Mouse (Mus musculus): ENCODE data around the gene Clic6. TPM values are rescaled to one million over a fixed set of nuclear protein-coding genes. Genes with fewer than 3 reads are reported as not detected.

Gene Clic6
- total and polyA plus RNA-seq, 3 experiments, result 0.24 to 1.2 TPM; not detected in 1

DNA sequence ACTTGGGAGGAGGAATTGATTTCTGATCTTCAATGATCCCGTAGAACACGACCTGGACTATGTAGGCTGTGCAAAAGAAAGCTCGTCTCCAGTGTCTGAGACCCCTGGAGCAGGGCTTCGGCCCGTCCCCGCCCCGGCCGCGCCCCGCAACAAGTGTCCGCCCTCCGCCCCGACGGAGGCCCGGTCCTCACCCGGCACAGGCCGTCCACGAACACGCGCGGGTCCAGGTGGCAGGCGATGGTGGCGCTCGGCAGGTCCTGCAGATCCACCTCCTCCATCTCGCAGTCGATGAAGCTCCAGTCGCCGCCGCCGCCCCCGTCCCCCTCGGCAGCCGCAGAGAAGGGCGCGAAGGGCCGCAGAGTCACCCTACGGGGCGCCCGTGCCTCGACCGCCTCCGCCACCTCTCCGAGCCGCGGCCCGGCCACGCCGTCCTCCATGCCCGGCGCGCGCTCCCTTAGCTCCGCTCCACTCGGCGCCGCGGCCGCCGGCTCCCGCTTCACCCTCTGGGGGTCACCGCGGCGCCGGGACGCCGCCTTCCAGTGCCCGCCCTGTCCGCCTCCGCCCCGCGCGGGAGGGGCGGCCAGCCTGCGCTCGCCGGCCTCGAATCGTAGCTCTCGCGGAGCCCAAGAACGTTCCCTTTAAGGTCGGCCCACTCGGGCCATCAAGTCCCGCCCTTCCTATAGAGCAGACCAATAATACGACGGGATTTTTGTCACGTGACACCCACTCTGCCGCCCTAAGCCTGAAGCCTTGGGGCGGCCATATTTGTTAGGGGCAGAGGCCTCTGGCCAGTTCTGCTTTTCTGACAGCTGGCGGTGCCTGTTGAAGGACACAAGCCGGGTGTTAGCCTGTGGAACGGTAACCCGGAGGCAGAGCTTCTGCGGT is 19.7 kb upstream of the Clic6 start (continued):
- TF ChIP-seq MAFK (IDR thresholded peaks at IDR 0.05; ENCODE audit: insufficient replicate concordance, low read length), result no peak
- peak; percentile 94 for TF ChIP-seq ELF1 (IDR thresholded peaks at IDR 0.05; ENCODE audit: low read depth, low read length)
- TF ChIP-seq MAZ (IDR thresholded peaks at IDR 0.05; ENCODE audit: low read depth, low read length), result peak; percentile 100
- TF ChIP-seq UBTF (IDR thresholded peaks at IDR 0.05; ENCODE audit: low read depth, low read length), result no peak; the same call in none of the 2 replicates
- TF ChIP-seq IRF4 (IDR thresholded peaks at IDR 0.05; ENCODE audit: low read depth, low read length), result peak; percentile 66; the same call in 1 of the 2 replicates
- TF ChIP-seq MYC (IDR thresholded peaks at IDR 0.05; ENCODE audit: low read depth, low read length), result no peak
- TF ChIP-seq CHD1 (IDR thresholded peaks at IDR 0.05; ENCODE audit: low read depth, low read length), result no peak
- peak; percentile 88; the same call in 1 of the 2 replicates for TF ChIP-seq MAX (IDR thresholded peaks at IDR 0.05; ENCODE audit: low read length)
- peak; percentile 43; the same call in 1 of the 2 replicates for TF ChIP-seq BHLHE40 (IDR thresholded peaks at IDR 0.05; ENCODE audit: low read depth, low read length)
- TF ChIP-seq ETS1 (conservative IDR thresholded peaks at IDR 0.05; ENCODE audit: low read depth, low read length), result 0 out of 2 replicates have a peak, but pooled peaks have one; percentile 4
- peak; percentile 75 for TF ChIP-seq NRF1 (IDR thresholded peaks at IDR 0.05; ENCODE audit: low read depth, low read length)

- dilution Hi-C loops (cut with MboI; ENCODE audit: extremely low pct_ligation_motif_present, extremely low pct_unique_long_range_greater_than_20kb, low sequenced_read_pairs), result no loop called here
- Histone ChIP-seq H3K27me3 (replicated peaks) (no peaks in the 10 kb centered on the region), H3K4me2 (ENCODE audit: insufficient read depth, low read depth, poor library complexity, severe bottlenecking) (no peak overlapping the region), H3K4me1 (ENCODE audit: control insufficient read depth in 1 of 2, insufficient read depth in 2 of 2) (peaks cover 3 to 20% of the 10 kb centered on the region in 2 experiments; a peak in 3 of 4 replicates), H3K27ac (ENCODE audit: insufficient read depth, low read depth) (no peak overlapping the region), H3K79me2 (replicated peaks; ENCODE audit: control insufficient read depth, extremely low read depth, insufficient read depth, poor library complexity, severe bottlenecking) (no peaks in the 10 kb centered on the region), H3K36me3 (replicated peaks in 1 of 2; ENCODE audit: control insufficient read depth in 1 of 2, insufficient read depth in 1 of 2, low read length in 1 of 2) (peaks cover 0 to 10% of the 10 kb centered on the region in 2 experiments), H3K4me3 (replicated peaks in 1 of 3; ENCODE audit: low read depth in 2 of 3, low read length in 2 of 3, poor library complexity in 1 of 3) (no peak overlapping the region), H3K9ac (ENCODE audit: insufficient read depth, low read depth) (no peak overlapping the region), H3K9me3 (replicated peaks; ENCODE audit: low read length) (no peaks in the 10 kb centered on the region)
- in situ Hi-C loops (cut with MboI; ENCODE audit: low pct_ligation_motif_present, low pct_unique_long_range_greater_than_20kb, low sequenced_read_pairs), result no loop called here
- no peak for TF ChIP-seq RAD21 (IDR thresholded peaks at IDR 0.05; ENCODE audit: low read depth, low read length)
- peak in 1 of 2 experiments; percentile 36; a peak in 2 of 4 replicates for TF ChIP-seq CTCF (conservative IDR thresholded peaks at IDR 0.05 in 1 of 2, IDR thresholded peaks at IDR 0.05 in 1 of 2; ENCODE audit: low read depth in 2 of 2, low read length in 2 of 2)
- no peak for TF ChIP-seq POLR2A (IDR thresholded peaks at IDR 0.05; ENCODE audit: low read depth, low read length)
- DNase-seq (ENCODE audit: extremely low read depth), result no peak
Observed at GRCm38 (mm10) chr16:92467041-92467440, 18.5 kb upstream of the Clic6 start.

DNA sequence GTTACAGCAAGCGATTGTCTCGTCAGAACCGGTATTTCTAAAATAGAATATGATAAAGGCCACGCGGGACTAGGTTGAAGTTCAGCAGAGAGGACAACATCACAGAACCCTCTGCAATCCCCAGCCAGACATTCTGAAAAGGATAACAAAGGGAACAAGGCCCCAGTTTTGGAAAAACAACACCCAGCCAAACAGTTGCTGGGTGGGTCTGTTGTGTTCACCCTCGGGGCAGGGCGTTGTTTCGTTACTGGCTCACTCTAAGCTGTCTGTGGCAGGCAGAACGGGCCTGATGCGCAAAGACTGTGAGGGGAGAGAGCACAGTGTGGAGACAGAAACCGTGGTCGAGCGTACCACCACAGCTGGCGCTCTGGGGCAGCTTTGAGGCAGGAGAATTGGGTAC is 17.1 kb upstream of the Clic6 start:
- H3K79me2 ChIP-seq (replicated peaks; ENCODE audit: control insufficient read depth, extremely low read depth, insufficient read depth, poor library complexity, severe bottlenecking), result no peaks in the 10 kb centered on the region
- H3K9ac ChIP-seq (ENCODE audit: insufficient read depth, low read depth), result no peak overlapping the region
- no peaks in the 10 kb centered on the region for H3K27me3 ChIP-seq (replicated peaks)
- H3K9me3 ChIP-seq (replicated peaks; ENCODE audit: low read length), result no peaks in the 10 kb centered on the region
- in situ Hi-C loops (cut with MboI; ENCODE audit: low pct_ligation_motif_present, low pct_unique_long_range_greater_than_20kb, low sequenced_read_pairs), result no loop called here
- H3K36me3 ChIP-seq (replicated peaks in 1 of 2; ENCODE audit: control insufficient read depth in 1 of 2, insufficient read depth in 1 of 2, low read length in 1 of 2), result peaks cover 0 to 3% of the 10 kb centered on the region in 2 experiments
- peaks cover 3 to 27% of the 10 kb centered on the region in 2 experiments; a peak in 3 of 4 replicates for H3K4me1 ChIP-seq (ENCODE audit: control insufficient read depth in 1 of 2, insufficient read depth in 2 of 2)
- dilution Hi-C loops (cut with MboI; ENCODE audit: extremely low pct_ligation_motif_present, extremely low pct_unique_long_range_greater_than_20kb, low sequenced_read_pairs), result no loop called here
- TF ChIP-seq ZKSCAN1 (IDR thresholded peaks at IDR 0.05; ENCODE audit: borderline replicate concordance, low read depth, low read length) (no peak), ETS1 (conservative IDR thresholded peaks at IDR 0.05; ENCODE audit: low read depth, low read length) (no peak), HCFC1 (IDR thresholded peaks at IDR 0.05; ENCODE audit: low read depth, low read length) (no peak), TCF12 (IDR thresholded peaks at IDR 0.05; ENCODE audit: low read depth, low read length) (no peak), USF2 (conservative IDR thresholded peaks at IDR 0.05; ENCODE audit: low read depth, low read length) (no peak), UBTF (IDR thresholded peaks at IDR 0.05; ENCODE audit: low read depth, low read length) (no peak), CTCF (conservative IDR thresholded peaks at IDR 0.05 in 1 of 2, IDR thresholded peaks at IDR 0.05 in 1 of 2; ENCODE audit: low read depth in 2 of 2, low read length in 2 of 2) (no peak), KAT2A (IDR thresholded peaks at IDR 0.05; ENCODE audit: insufficient replicate concordance, low read length) (no peak), USF1 (IDR thresholded peaks at IDR 0.05; ENCODE audit: low read depth, low read length) (no peak)
- no peak overlapping the region for H3K4me2 ChIP-seq (ENCODE audit: insufficient read depth, low read depth, poor library complexity, severe bottlenecking)
- DNase-seq (ENCODE audit: extremely low read depth), result no peak
- H3K4me3 ChIP-seq (replicated peaks in 1 of 3; ENCODE audit: low read depth in 2 of 3, low read length in 2 of 3, poor library complexity in 1 of 3), result no peak overlapping the region
- no peak overlapping the region for H3K27ac ChIP-seq (ENCODE audit: insufficient read depth, low read depth)
